Mouse (Mus musculus) megakaryocyte, adult 5-6 weeks (primary cell): Measurements from ENCODE around the gene Elk3. TPM values are rescaled to one million over a fixed set of nuclear protein-coding genes. Genes with fewer than 3 reads are reported as not detected.

Experiments
- ATAC-seq: 2 replicates; pipeline ENCODE4 v1.8.0; 2016; ENCODE audit warnings: mild to moderate bottlenecking, inconsistent platforms; ENCODE audit not compliant: poor library complexity, severe bottlenecking
- total RNA-seq, 2 experiments: library from RNA; stranded (forward) in 1 of 2; stranded (reverse) in 1 of 2; fragments of 153-499, 151-499 nt in 1 of 2; fragments of 221-1000, 200-1000 nt in 1 of 2; gene quantifications; 2 replicates each; pipeline versions ENCODE4 v1.2.3 to v1.2.4; 2015 to 2017

Elk3 gene
- total RNA-seq, 2 experiments from 2014 or later = 19.8 to 29.4 TPM

DNA sequence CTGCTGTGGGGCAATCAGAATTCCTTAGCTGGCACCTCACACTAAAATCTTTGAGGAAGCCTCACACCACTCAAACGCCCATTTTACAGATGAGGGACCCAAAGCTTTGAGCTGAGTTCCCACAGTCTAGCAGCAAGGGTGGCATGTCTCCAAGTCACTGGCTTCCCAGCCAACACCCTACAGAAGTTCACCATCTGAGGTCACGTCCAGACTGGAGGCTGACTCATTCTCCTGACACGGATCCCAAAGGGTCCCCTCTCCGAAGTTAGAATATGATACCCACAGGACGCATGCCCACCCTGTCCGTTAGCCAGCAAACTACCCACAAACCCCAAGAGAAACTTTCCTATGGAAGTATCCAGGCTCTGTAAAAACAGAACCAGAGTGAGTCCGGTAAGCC lies 39.1 kb downstream of the Elk3 start:
- ATAC-seq = no peak

- ATAC-seq = no peak
These were observed 40.0 kb downstream of the Elk3 start for GRCm38 (mm10) chr10:93270889-93271460.

DNA sequence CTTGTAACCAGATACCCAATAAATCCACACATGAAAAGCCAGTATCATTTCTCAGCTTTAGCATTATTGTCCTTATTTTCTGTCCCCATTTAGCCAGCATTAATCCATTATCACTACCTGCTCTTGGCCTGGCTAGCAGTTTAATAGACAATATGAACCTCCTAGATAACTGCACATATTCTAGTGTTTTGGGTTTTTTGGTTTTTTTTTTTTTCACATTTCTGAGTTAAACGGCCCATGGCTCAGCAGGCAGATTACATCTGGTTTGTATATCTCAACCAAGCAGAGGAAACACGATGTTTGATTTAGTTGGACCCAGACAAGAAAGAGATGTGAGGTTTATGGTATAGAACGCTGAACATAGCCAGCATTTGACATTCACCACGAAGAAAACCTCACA lies 41.2 kb downstream of the Elk3 start:
- ATAC-seq = no peak

DNA sequence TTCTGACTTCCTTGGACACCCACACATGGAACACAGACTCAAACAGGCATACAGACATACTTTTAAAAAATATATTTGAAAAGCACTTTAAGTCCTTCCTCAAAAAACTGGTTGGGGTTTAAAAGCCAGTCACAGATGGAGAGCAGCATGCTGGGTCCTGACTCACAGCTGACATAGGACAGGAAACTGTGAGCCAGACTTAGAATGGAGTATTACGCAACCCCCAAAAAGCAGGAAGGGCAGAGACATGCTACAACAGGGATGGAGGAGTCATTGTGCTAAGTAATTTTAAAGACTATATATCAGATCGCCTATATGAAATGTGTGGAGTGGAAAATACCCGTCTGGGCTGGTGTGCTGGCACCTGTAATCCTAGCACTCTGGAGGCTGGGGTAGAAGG lies 42.6 kb downstream of the Elk3 start:
- peak; percentile 95 for ATAC-seq

DNA sequence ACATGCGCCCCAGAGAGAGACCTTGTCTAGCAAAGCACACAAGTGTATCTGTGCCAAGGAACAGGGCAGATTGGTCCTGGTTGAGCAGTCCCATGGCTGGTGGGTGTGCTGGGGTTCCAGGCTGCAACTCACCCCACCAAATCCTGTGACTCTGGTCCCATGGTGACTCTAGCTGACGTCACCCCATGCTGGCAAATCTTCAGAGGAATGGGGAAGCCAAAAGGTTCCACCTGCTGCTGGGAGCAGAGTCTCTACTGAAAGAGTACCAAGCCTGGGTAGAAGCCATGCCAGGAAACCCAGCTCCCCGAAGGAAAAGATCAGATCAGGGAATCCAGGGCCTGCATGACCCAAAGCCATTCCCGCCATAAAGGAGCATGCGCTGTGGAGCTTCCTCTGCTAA lies 43.4 kb downstream of the Elk3 start:
- no peak for ATAC-seq

- ATAC-seq = no peak
These were observed 44.4 kb downstream of the Elk3 start for GRCm38 (mm10) chr10:93266521-93266920.

DNA sequence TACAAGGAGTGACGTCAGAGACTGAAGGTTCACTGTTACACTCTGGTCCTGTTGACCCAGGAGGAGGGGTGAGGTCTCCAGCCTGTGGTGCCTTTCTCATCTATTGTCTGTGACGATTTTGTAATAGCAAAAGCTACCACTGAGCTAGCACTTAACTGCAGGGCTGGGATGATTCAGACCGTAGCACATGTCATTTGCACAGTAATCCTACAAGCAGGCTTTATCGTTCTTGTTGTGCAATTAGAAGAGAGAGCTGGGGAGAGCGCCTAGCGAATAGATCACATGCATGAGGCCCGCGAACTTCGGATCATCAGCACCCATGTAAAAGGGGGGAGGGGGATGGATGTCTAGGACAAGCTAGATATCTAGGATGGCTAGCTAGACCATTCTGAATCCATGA lies 45.1 kb downstream of the Elk3 start:
- no peak for ATAC-seq

DNA sequence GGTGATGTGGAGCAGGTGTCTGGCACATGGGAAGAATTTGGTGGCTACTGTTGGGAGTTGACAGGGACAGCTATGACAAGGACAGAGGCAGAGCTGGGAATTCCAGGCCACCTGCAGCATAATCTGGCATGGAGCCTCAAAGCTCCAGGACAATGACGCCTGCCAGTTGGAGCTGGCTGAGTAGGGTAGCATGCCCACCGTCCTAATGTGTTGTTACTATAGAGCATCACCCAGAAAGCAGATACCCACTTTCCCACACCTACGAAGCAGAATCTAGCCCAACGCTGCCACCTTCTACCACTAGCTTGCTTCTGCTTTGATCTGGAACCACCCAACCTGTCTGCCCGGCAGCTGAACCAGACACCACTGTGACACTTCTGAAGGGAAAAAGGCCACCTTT lies 46.9 kb downstream of the Elk3 start:
- ATAC-seq = no peak

GRCm38 (mm10) chr10:93263431-93263830 lies 47.5 kb downstream of the Elk3 start:
- no peak for ATAC-seq

- ATAC-seq = peak; percentile 15; the same call in 1 of the 2 replicates
These were observed 48.9 kb downstream of the Elk3 start for GRCm38 (mm10) chr10:93261981-93262499.

- ATAC-seq = peak; percentile 84
These were observed 49.6 kb downstream of the Elk3 start for GRCm38 (mm10) chr10:93261132-93261980.

DNA sequence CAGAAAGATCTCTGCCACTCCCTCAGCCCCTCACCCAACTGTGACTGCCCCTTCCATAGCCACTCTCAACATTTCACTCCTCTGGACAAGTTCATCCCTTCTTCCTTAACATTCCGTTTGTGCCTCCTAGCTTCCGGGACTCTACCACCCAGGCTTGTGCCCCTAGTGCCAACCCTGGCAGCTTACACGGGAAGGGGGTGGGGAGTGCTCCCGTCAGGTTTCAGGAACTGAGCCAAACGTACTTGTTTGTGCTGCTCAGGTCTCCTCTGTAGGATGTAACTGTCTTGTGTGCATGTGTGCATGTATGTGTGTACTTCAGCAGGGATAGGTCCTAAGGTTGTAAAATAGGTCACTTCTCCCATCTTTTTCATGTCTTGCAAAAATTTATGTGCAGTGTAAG lies 51.1 kb downstream of the Elk3 start:
- ATAC-seq = no peak

DNA sequence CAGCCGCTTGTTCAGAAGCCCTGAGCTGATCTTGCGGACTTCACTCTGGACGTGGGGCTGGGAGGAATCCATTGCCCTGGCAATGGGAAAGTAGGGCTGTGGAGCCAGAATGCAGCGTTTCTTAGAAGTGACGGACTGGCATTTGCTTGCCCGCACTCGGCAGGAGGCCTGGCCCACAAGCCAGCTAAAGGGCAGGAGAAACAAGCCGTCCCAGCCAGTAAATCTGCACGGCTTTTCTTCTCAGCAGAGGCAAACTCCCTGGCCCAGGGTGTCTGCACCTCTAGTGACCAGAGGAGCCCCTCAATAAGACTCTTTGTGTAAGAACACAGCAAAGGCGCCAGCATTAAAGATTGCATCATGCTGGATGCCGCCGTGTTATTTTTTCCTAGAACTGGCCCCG lies 55.6 kb downstream of the Elk3 start:
- ATAC-seq = no peak

GRCm38 (mm10) chr10:93253156-93253555 lies 57.8 kb downstream of the Elk3 start:
- ATAC-seq = no peak

GRCm38 (mm10) chr10:93252661-93253060 lies 58.3 kb downstream of the Elk3 start:
- ATAC-seq = no peak

- ATAC-seq = no peak
These were observed 59.5 kb downstream of the Elk3 start for GRCm38 (mm10) chr10:93251426-93251825.

GRCm38 (mm10) chr10:93250436-93251317 lies 60.3 kb downstream of the Elk3 start:
- ATAC-seq = no peak

- no peak for ATAC-seq
These were observed 61.0 kb downstream of the Elk3 start for GRCm38 (mm10) chr10:93249901-93250300.

- no peak for ATAC-seq
These were observed 62.5 kb downstream of the Elk3 start for GRCm38 (mm10) chr10:93248416-93248815.

GRCm38 (mm10) chr10:93247902-93248301 lies 63.0 kb downstream of the Elk3 start:
- ATAC-seq = no peak

DNA sequence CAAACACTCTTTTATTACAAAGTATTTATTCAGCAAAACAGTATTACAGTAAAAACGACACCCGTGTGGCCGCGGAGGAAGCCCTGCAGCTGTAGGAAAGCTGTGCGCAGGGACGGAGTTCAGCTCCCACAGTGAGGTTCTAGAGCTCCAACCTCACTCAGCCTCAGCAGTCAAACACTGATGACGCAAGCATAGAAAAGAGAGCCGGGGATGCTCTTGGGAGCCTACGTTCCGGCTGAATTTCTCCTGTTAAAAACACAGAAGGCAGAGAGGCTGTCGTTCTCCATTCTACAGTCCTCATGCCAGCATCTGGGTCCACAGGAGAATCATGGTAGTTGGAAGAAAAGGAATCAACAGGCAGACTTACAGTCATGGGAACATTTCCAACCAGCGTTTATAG lies 63.5 kb downstream of the Elk3 start:
- no peak for ATAC-seq
